Mouse (Mus musculus): ENCODE results near the gene Slc39a9.

Gene Slc39a9

DNA sequence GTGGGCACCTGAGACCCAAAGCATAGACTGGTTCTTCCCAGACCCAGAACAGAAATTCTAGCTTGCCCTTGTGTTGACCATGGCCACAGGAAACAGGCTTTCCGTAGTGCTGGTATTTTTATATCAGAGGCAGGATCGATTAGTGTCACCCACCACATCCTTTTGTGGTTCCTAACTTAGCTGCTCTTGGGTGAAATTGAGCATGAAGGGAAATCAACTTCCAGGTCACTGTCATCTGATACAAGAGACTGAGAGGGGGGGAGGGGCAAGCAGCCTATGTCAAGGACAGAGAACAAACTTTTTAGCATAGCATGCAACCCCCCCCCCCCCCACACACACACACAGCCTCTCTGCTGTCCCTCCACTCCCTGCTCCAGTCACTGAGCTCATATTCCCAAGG is 75.5 kb downstream of the Slc39a9 start:
- DNase-seq (ENCODE audit: low spot score): no peak

DNA sequence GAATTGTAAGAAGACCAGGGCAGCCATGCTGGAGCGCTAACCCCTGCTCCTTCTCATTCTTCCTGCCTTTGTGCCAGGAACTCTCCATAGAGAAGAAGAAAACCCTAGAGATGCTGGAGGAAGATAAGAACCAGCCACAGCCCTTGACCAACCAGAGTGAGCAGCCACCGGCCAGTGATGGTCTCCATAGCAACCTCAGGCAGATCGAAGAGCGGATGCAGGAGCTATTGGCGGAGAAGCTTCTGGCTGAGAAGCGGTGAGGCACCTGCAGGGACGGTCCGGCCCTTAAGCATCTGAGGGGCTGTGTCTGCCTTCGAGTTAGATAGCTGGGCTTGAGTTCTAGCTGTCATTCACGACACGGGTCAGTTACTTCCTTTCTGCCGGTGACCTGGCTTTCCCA is 76.8 kb downstream of the Slc39a9 start:
- DNase-seq (ENCODE audit: low spot score): no peak

DNA sequence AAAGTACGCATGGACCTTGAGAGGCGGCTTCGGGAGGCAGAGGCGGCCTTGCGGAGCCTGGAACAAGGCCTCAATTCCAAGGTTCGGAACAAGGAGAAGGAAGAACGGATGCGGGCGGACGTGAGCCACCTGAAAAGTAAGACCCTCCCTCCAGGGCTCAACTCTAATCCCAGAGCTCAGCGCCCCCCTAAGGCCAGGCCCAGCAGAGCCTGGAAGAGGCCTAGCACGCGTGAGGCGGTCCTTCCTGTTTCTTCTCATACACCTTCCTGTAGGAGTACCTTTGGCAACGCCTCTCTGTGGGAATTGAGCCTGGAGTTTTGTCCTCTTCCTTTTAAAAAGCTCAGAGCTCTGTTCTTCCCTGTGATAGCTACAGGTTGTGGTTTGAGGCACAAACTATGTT is 77.8 kb downstream of the Slc39a9 start:
- no peak for DNase-seq (ENCODE audit: low spot score)

DNA sequence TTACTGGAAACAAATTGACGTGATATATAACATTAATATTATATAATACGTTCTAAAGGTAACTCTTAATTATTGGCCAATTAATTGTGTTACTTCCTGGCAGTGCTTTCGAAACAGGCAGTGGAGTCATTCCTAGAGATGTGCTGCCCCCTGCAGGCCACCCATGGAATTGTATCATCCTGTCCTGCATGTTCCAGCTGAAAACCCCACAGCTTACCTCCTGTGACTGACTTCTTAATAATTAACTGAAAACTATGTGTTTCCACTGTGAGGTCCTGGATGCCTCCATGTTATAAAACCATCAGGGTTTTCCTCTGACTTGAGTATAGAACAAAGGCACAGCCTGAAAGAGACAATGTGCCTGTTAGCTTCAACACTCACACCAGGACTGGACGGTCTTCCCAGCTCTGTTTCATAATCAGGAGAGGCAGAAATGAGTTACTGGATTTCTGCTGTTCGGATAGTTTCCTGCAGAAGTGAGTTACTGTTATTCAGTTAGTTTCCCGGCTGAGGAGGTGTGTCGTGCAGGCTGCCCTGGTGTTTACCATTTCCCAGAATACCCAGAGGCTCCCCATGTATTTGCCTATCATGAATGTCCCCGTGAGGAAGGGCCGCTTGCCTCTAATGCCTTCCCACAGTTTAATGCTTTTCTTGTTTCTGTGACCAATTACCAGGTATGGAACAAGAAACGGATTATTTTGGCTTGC is 81.3 kb downstream of the Slc39a9 start:
- DNase-seq (ENCODE audit: low spot score): peak; percentile 47

DNA sequence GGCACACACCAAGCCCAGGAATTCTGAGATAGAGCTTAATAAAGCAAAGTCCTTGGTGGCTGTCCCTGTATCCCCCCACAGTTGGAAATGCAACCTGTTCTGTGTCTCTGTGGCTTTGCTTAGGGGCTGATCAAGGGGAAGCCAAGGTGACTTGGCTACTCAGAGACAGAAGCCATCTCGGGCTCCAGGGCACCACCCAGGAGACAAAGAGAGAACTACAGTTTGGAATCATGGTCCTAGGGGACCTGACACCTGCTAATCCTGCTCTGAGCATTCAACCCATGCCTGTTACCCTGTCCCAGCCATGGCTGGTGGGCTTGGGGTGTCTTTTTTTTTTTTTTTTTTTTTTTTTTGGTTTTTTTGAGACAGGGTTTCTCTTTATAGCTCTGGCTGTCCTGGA is 84.5 kb downstream of the Slc39a9 start:
- DNase-seq (ENCODE audit: low spot score): no peak

DNA sequence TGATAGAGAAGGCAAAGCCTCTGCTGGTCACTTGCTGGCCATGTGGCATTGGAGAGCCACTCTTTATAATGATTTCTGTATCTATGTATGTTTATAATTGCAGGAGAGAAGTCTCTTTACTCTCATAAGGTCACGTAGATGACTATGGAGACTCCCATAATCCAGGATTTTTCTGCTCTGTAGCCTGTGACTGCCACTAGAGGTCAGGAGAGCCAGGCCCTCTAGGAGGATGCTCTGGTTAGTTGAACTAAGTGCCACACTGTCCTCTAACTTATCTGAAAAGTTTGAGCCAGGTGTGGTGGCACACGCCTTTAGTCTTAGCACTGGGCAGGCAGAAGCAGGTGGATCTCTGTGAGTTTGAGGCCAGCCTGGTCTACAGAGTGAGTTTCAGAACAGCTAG is 85.1 kb downstream of the Slc39a9 start:
- DNase-seq (ENCODE audit: low spot score): no peak

DNA sequence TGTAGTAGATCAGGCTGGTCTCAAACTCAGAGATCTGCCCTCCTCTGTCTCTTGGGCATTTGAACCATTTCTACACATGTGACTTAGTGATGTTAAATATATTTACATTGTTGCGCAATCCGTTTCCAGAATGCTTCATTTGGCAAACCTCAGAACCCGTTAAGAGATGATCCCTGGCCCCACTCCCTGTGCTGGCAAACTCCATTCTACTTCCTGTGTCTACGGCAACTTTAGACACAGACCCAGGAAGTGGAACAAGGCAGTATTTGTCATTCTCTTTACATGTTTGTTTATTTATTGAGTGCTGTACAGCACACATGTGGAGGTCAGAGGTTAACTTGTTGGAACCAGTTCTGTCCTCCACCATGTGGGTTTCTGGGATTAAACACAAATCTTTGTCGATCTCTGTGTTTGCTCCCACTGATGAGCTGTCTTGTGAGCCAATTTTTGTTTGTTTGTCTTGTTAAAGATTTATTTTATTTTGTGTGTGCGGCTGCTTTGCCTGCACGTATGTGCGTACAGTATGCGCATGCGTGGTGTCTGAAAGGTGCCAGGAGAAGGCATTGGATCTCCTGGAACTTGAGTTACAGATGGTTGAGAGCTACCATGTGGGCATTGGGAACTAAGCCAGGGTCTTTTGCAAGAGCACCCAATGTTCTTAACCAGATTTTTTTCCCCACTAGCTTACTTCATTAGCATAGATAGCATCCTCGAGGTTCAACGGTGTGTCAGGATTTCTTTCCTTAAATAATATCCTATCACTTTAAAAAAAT is 86.3 kb downstream of the Slc39a9 start:
- no peak for DNase-seq (ENCODE audit: low spot score)

DNA sequence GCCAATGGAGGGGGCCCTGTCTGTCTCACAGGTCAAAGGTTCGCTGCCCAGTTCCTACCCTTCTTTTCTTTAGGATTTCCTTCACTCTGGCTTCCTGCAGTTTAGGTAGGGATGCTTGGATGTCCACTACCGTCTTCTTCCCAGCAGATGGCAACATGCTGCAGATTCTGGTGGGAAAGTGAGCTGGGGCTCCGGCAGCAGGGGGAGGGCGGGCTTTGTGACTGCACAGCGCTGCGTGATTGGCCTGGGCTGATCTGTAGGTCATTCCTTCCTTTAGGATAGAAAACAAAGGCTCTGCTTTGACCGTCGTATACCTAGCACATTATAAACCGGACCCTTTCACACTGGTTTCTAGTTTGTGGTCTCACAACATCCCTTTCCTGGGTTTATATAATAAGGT is 86.9 kb downstream of the Slc39a9 start:
- DNase-seq (ENCODE audit: low spot score): peak; percentile 71
